Comparison of ENCODE assay signal across 8 mouse cellular contexts in genomic region chr3:95133680-95134101, GRCm38 (mm10). TPM values are rescaled to one million over a fixed set of nuclear protein-coding genes. Genes with fewer than 3 reads are reported as not detected.
DNase-seq lines count a peak whose midpoint lies in the region; ATAC-seq and TF ChIP-seq lines count a peak whose summit lies in the region.

Gene Scnm1 (minus strand): TSS chr3:95134011.
Gene Lysmd1 (plus strand): TSS chr3:95134088.

- peak; percentile 46 for TF ChIP-seq CTCF in heart, adult 2 months (IDR thresholded peaks at IDR 0.05)

- WGBS in embryonic facial prominence, embryonic 14.5 days: 0% methylated on average over 20 of the region's 20 CpGs
- under 1% methylated on average over 20 of the region's 20 CpGs for WGBS in heart, adult 2 months
- WGBS in limb, embryonic 13.5 days: under 1% methylated on average over 20 of the region's 20 CpGs
- under 1% methylated on average over 20 of the region's 20 CpGs for WGBS in midbrain, embryonic 16.5 days

- no peaks in the 10 kb centered on the region for H3K9me3 ChIP-seq in embryonic facial prominence, embryonic 14.5 days (ENCODE audit: control insufficient read depth, low read length)
- H3K9me3 ChIP-seq in limb, embryonic 13.5 days: no peaks in the 10 kb centered on the region
- no peaks in the 10 kb centered on the region for H3K9me3 ChIP-seq in midbrain, embryonic 16.5 days (replicated peaks; ENCODE audit: control insufficient read depth, low read length, poor library complexity, severe bottlenecking)

- H3K4me1 ChIP-seq in embryonic facial prominence, embryonic 14.5 days (ENCODE audit: control insufficient read depth, insufficient read depth, low read length): peaks cover 11% of the 10 kb centered on the region
- peaks cover 6% of the 10 kb centered on the region for H3K4me1 ChIP-seq in heart, adult 2 months (ENCODE audit: control insufficient read depth, insufficient read depth, low read length)
- H3K4me1 ChIP-seq in limb, embryonic 13.5 days: peaks cover 22% of the 10 kb centered on the region
- peaks cover 20% of the 10 kb centered on the region for H3K4me1 ChIP-seq in midbrain, embryonic 16.5 days (ENCODE audit: control insufficient read depth, insufficient read depth, low read length)

- H3K27ac ChIP-seq in embryonic facial prominence, embryonic 14.5 days (replicated peaks; ENCODE audit: low read depth, low read length): peak within 1 kb of the TSS; percentile 53
- H3K27ac ChIP-seq in heart, adult 2 months: peak within 1 kb of the TSS; percentile 93
- H3K27ac ChIP-seq in limb, embryonic 13.5 days: peak within 1 kb of the TSS; percentile 63; the same call in 1 of the 2 replicates
- peak within 1 kb of the TSS; percentile 83 for H3K27ac ChIP-seq in midbrain, embryonic 16.5 days (ENCODE audit: low read length)

- peaks cover 17% of the 10 kb centered on the region; the same call in 1 of the 2 replicates for H3K36me3 ChIP-seq in embryonic facial prominence, embryonic 14.5 days (ENCODE audit: control insufficient read depth, insufficient read depth, low read length)
- no peaks in the 10 kb centered on the region; the same call in 1 of the 2 replicates for H3K36me3 ChIP-seq in heart, adult 2 months (ENCODE audit: control insufficient read depth, insufficient read depth, low read length)
- H3K36me3 ChIP-seq in limb, embryonic 13.5 days: peaks cover 37% of the 10 kb centered on the region
- 0 out of 2 replicates have a peak, but pooled peaks cover under 1% of the 10 kb centered on the region for H3K36me3 ChIP-seq in midbrain, embryonic 16.5 days (ENCODE audit: control insufficient read depth, insufficient read depth, low read length)

- peak; percentile 97 for DNase-seq in 416B (ENCODE audit: low read depth)
- DNase-seq in adrenal gland, postnatal 4 days (ENCODE audit: low spot score in 2 of 2): peak; percentile 37 to 78
- peak; percentile 98 for DNase-seq in embryonic facial prominence, embryonic 14.5 days (ENCODE audit: low spot score)
- peak; percentile 90 to 93 for DNase-seq in heart, adult 2 months
- peak; percentile 93 to 97 for DNase-seq in kidney, adult 8-10 months
- DNase-seq in spleen, postnatal 10 days (ENCODE audit: low spot score in 2 of 2): peak; percentile 68 to 92

- H3K4me3 ChIP-seq in embryonic facial prominence, embryonic 14.5 days (ENCODE audit: low read depth, low read length): peak within 1 kb of the TSS; percentile 56
- peak within 1 kb of the TSS; percentile 86 for H3K4me3 ChIP-seq in heart, adult 2 months
- peak within 1 kb of the TSS; percentile 66 for H3K4me3 ChIP-seq in limb, embryonic 13.5 days
- peak within 1 kb of the TSS; percentile 71 for H3K4me3 ChIP-seq in midbrain, embryonic 16.5 days (ENCODE audit: low read depth, low read length)

- ATAC-seq in embryonic facial prominence, embryonic 14.5 days (ENCODE audit: low read depth): peak; percentile 94
- peak; percentile 94 for ATAC-seq in limb, embryonic 13.5 days (ENCODE audit: low FRiP score, low read depth)
- peak; percentile 94 for ATAC-seq in midbrain, embryonic 16.5 days

- intact Hi-C loops in heart, adult 2 months (cut with DNase I): loop anchor here (2.0 kb wide), 1 partner anchor 23 kb away; the partner anchor contains the start of gene Vps72

- TF ChIP-seq EP300 in heart, adult 2 months (IDR thresholded peaks at IDR 0.05; ENCODE audit: insufficient read depth, low read depth, low read length): no peak

- no peaks in the 10 kb centered on the region for H3K27me3 ChIP-seq in embryonic facial prominence, embryonic 14.5 days (replicated peaks; ENCODE audit: control insufficient read depth, insufficient read depth, low read length)
- no peaks in the 10 kb centered on the region for H3K27me3 ChIP-seq in heart, adult 2 months (ENCODE audit: control insufficient read depth, insufficient read depth, low read length)
- H3K27me3 ChIP-seq in limb, embryonic 13.5 days: no peaks in the 10 kb centered on the region
- no peaks in the 10 kb centered on the region for H3K27me3 ChIP-seq in midbrain, embryonic 16.5 days (ENCODE audit: control insufficient read depth, insufficient read depth, low read depth, low read length)

- peak within 1 kb of the TSS; percentile 73 for H3K9ac ChIP-seq in embryonic facial prominence, embryonic 14.5 days (ENCODE audit: low read depth, low read length)
- peak within 1 kb of the TSS; percentile 73 for H3K9ac ChIP-seq in heart, adult 2 months (ENCODE audit: low read depth, low read length)
- peak within 1 kb of the TSS; percentile 83 for H3K9ac ChIP-seq in limb, embryonic 13.5 days
- H3K9ac ChIP-seq in midbrain, embryonic 16.5 days (ENCODE audit: low read depth, low read length): peak within 1 kb of the TSS; percentile 83

- peak within 1 kb of the TSS; percentile 86 for H3K4me2 ChIP-seq in embryonic facial prominence, embryonic 14.5 days (ENCODE audit: low read depth, low read length)
- H3K4me2 ChIP-seq in limb, embryonic 13.5 days (replicated peaks): peak within 1 kb of the TSS; percentile 86
- peak within 1 kb of the TSS; percentile 95 for H3K4me2 ChIP-seq in midbrain, embryonic 16.5 days (ENCODE audit: low read length)

- no peaks in the 10 kb centered on the region for H3K79me2 ChIP-seq in heart, adult 2 months (replicated peaks; ENCODE audit: control insufficient read depth, insufficient read depth, low read length)

- peak; percentile 71 for TF ChIP-seq POLR2A in heart, adult 2 months (IDR thresholded peaks at IDR 0.05; ENCODE audit: insufficient read depth, low read depth, low read length)

RNA-seq across cellular contexts. Expression of gene Scnm1, which starts in this region (rescaled TPM):
- total RNA-seq in adrenal gland, postnatal 4 days (2021): 10 to 100 TPM; 53.4 to 53.9 TPM
- 58.3 and 62.2 TPM in 2 replicates for polyA plus RNA-seq in embryonic facial prominence, embryonic 14.5 days (2014; fragmentation: Nextera tagmentation; extraction: Ambion mirVana)
- 10 to 100 TPM; 28.3 to 32.1 TPM for total RNA-seq in heart, adult 2 months (2021)
- polyA plus RNA-seq in heart, adult 2 months (2012; rRNA removed): 46.8 and 67.9 TPM in 2 replicates
- 82.4 and 84.4 TPM in 2 replicates for polyA plus RNA-seq in limb, embryonic 13.5 days (2015; fragmentation: Nextera tagmentation; extraction: Ambion mirVana)
- polyA plus RNA-seq in midbrain, embryonic 16.5 days (2015; fragmentation: Nextera tagmentation; extraction: Ambion mirVana): 79.5 and 79.8 TPM in 2 replicates

RNA-seq across cellular contexts. Expression of gene Lysmd1, which starts in this region (rescaled TPM):
- total RNA-seq in adrenal gland, postnatal 4 days (2021): 10 to 100 TPM; 10.7 to 11.5 TPM
- polyA plus RNA-seq in embryonic facial prominence, embryonic 14.5 days (2014; fragmentation: Nextera tagmentation; extraction: Ambion mirVana): 12.0 and 13.2 TPM in 2 replicates
- total RNA-seq in heart, adult 2 months (2021): 1 to 10 TPM; 4.5 to 6.3 TPM
- polyA plus RNA-seq in heart, adult 2 months (2012; rRNA removed): 5.8 and 7.8 TPM in 2 replicates
- 19.1 and 19.6 TPM in 2 replicates for polyA plus RNA-seq in limb, embryonic 13.5 days (2015; fragmentation: Nextera tagmentation; extraction: Ambion mirVana)
- polyA plus RNA-seq in midbrain, embryonic 16.5 days (2015; fragmentation: Nextera tagmentation; extraction: Ambion mirVana): 53.8 and 57.6 TPM in 2 replicates

Comparison
In these comparisons a context has a peak if more than half of its experiments do, and no peak if none do; other contexts are left out.
1. Peak in every context shown above with its lines: DNase-seq, ATAC-seq, H3K4me3 ChIP-seq and H3K27ac ChIP-seq.